Mouse (Mus musculus): ENCODE measurements around the gene Efcab10.

DNA sequence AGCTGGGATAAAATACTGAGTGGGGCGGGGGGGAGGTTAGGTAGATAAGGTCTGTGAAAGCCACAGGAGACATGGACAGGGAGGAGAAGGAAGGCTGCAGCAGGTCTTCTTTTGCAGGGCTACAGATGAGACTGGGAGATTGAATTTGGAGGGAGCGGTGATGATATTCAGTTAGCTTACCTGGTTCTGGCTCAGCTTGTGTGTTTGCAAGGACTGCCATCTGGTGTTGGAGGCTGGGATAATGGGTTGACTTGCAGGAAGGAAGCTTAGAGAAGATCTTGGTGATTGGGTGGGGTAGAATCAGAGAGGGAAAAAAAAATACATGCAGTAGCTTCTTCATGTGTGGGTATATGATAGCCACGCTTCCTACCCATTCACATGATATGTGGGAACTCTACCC is 29.7 kb downstream of the Efcab10 start:
- TF ChIP-seq CTCF (IDR thresholded peaks at IDR 0.05; ENCODE audit: borderline replicate concordance, insufficient read depth, low read depth, low read length): peak; percentile 72; the same call in 1 of the 2 replicates
- TF ChIP-seq POLR2A (IDR thresholded peaks at IDR 0.05; ENCODE audit: borderline replicate concordance, insufficient read depth, low read length): no peak

All from cerebellum, adult 2 months (tissue).